Mouse (Mus musculus) MEL (cell line): ENCODE results near the gene Gfy. TPM values are rescaled to one million over a fixed set of nuclear protein-coding genes. Genes with fewer than 3 reads are reported as not detected.

Source experiments
- DNase-seq: peaks from one replicate; pipeline ENCODE4 v3.0.0; 2011; ENCODE audit warnings: low read depth, low spot score
- H3K27ac ChIP-seq: 2 replicates; pipeline ENCODE4 v1.5.1; 2012; ENCODE audit warnings: low read depth, mild to moderate bottlenecking, control low read depth, low read length, moderate library complexity; ENCODE audit not compliant: control insufficient read depth
- H3K27me3 ChIP-seq, 2 experiments: fragments of 150-350 bp in 1 of 2; sonication (generic) in 1 of 2; 2 replicates each; pipeline ENCODE4 v1.6.1; 2012; ENCODE audit warnings: low read length in 2 of 2, mild to moderate bottlenecking in 2 of 2, improper control_type of control experiment in 1 of 2, moderate library complexity in 1 of 2; ENCODE audit not compliant: insufficient read depth in 2 of 2, control insufficient read depth in 1 of 2
- H3K36me3 ChIP-seq, 2 experiments: 2 replicates each; pipeline ENCODE4 v1.6.1; 2012 to 2014; ENCODE audit warnings: low read length in 2 of 2, improper control_type of control experiment in 1 of 2, inconsistent platforms in 1 of 2, mild to moderate bottlenecking in 1 of 2; ENCODE audit not compliant: insufficient read depth in 2 of 2, control insufficient read depth in 1 of 2
- H3K4me1 ChIP-seq, 2 experiments: fragments of 150-350 bp in 1 of 2; sonication (generic) in 1 of 2; 2 replicates each; pipeline ENCODE4 v1.6.1; 2012; ENCODE audit warnings: low read length in 2 of 2, improper control_type of control experiment in 1 of 2, mild to moderate bottlenecking in 1 of 2; ENCODE audit not compliant: insufficient read depth in 2 of 2, control insufficient read depth in 1 of 2
- H3K4me3 ChIP-seq, 2 experiments: fragments of 150-350 bp in 1 of 2; sonication (generic) in 1 of 2; 2 replicates each; pipeline ENCODE4 v1.5.1; 2012; ENCODE audit warnings: low read depth in 2 of 2, low read length in 2 of 2, mild to moderate bottlenecking in 2 of 2, moderate library complexity in 2 of 2, control low read depth in 1 of 2, improper control_type of control experiment in 1 of 2; ENCODE audit not compliant: control insufficient read depth in 1 of 2, insufficient read depth in 1 of 2
- H3K79me2 ChIP-seq: 2 replicates; pipeline ENCODE4 v1.6.1; 2012; ENCODE audit warnings: mild to moderate bottlenecking, low read length, moderate library complexity; ENCODE audit not compliant: control insufficient read depth, poor library complexity, insufficient read depth
- H3K9ac ChIP-seq: 2 replicates; pipeline ENCODE4 v1.6.1; 2012; ENCODE audit warnings: low read depth, mild to moderate bottlenecking, control low read depth, low read length, moderate library complexity; ENCODE audit not compliant: control insufficient read depth, poor library complexity, severe bottlenecking
- H3K9me3 ChIP-seq: fragments of 150-350 bp; sonication (generic); replicated peaks from 2 replicates; pipeline ENCODE4 v1.6.1; 2012; ENCODE audit warnings: mild to moderate bottlenecking, low read length, improper control_type of control experiment, moderate library complexity; ENCODE audit not compliant: insufficient read depth
- BHLHE40 ChIP-seq: IDR thresholded peaks from 2 replicates; pipeline ENCODE4 v1.6.1; 2012; ENCODE audit warnings: low read depth, mild to moderate bottlenecking, inconsistent platforms, low read length, improper control_type of control experiment, borderline replicate concordance
- CHD1 ChIP-seq: IDR thresholded peaks from 2 replicates; pipeline ENCODE4 v1.6.1; 2012; ENCODE audit warnings: low read depth, mild to moderate bottlenecking, inconsistent platforms, low read length, improper control_type of control experiment
- CTCF ChIP-seq, 3 experiments: IDR thresholded peaks in 2 of 3; conservative IDR thresholded peaks in 1 of 3; 2 replicates each; pipeline ENCODE4 v1.5.1; 2011 to 2012; ENCODE audit warnings: low read length in 3 of 3, low read depth in 2 of 3, mild to moderate bottlenecking in 2 of 3, improper control_type of control experiment in 1 of 3, inconsistent platforms in 1 of 3, mixed read lengths in 1 of 3, moderate library complexity in 1 of 3; ENCODE audit not compliant: control insufficient read depth in 1 of 3, insufficient read depth in 1 of 3, poor library complexity in 1 of 3, severe bottlenecking in 1 of 3
- ELF1 ChIP-seq: IDR thresholded peaks from 2 replicates; pipeline ENCODE4 v1.6.1; 2014; ENCODE audit warnings: low read depth, mild to moderate bottlenecking, inconsistent platforms, low read length, improper control_type of control experiment, moderate library complexity
- EP300 ChIP-seq, 2 experiments: IDR thresholded peaks; 2 replicates each; pipeline ENCODE4 v1.6.1; 2011; ENCODE audit warnings: improper control_type of control experiment in 2 of 2, low read length in 2 of 2, low read depth in 1 of 2, mild to moderate bottlenecking in 1 of 2
- KAT2A ChIP-seq: conservative IDR thresholded peaks from 2 replicates; pipeline ENCODE4 v1.6.1; 2012; ENCODE audit warnings: low read depth, low read length, improper control_type of control experiment, inconsistent platforms
- MAFK ChIP-seq: IDR thresholded peaks from 2 replicates; pipeline ENCODE4 v1.6.1; 2011; ENCODE audit warnings: low read depth, mild to moderate bottlenecking, low read length, improper control_type of control experiment, borderline replicate concordance
- MAZ ChIP-seq: IDR thresholded peaks from 2 replicates; pipeline ENCODE4 v1.6.1; 2012; ENCODE audit warnings: low read depth, mild to moderate bottlenecking, inconsistent platforms, low read length, improper control_type of control experiment
- MEF2A ChIP-seq: IDR thresholded peaks from 2 replicates; pipeline ENCODE4 v1.6.1; 2014; ENCODE audit warnings: low read depth, mild to moderate bottlenecking, inconsistent platforms, low read length, improper control_type of control experiment; ENCODE audit not compliant: poor library complexity, insufficient replicate concordance, severe bottlenecking; ENCODE audit errors: extremely low read depth
- MYB ChIP-seq: IDR thresholded peaks from 2 replicates; pipeline ENCODE4 v1.6.1; 2011; ENCODE audit warnings: mild to moderate bottlenecking, low read depth, low read length, improper control_type of control experiment
- MYC ChIP-seq: IDR thresholded peaks from 2 replicates; pipeline ENCODE4 v1.6.1; 2011; ENCODE audit warnings: low read depth, mild to moderate bottlenecking, low read length, improper control_type of control experiment, moderate library complexity
- NELFE ChIP-seq: IDR thresholded peaks from 2 replicates; pipeline ENCODE4 v1.6.1; 2011; ENCODE audit warnings: low read depth, low read length, improper control_type of control experiment
- POLR2A ChIP-seq, 2 experiments: IDR thresholded peaks; 2 replicates each; pipeline ENCODE4 v1.6.1; 2011 to 2012; ENCODE audit warnings: low read length in 2 of 2, mild to moderate bottlenecking in 2 of 2, control low read depth in 1 of 2, improper control_type of control experiment in 1 of 2, low read depth in 1 of 2, moderate library complexity in 1 of 2; ENCODE audit not compliant: control insufficient read depth in 1 of 2, insufficient read depth in 1 of 2, poor library complexity in 1 of 2
- POLR2AphosphoS5 ChIP-seq: IDR thresholded peaks from 2 replicates; pipeline ENCODE4 v1.6.1; 2012; ENCODE audit warnings: low read depth, borderline replicate concordance, mild to moderate bottlenecking, inconsistent platforms, low read length, moderate library complexity, mixed read lengths
- RAD21 ChIP-seq: IDR thresholded peaks from 2 replicates; pipeline ENCODE4 v1.6.1; 2011; ENCODE audit warnings: mild to moderate bottlenecking, low read depth, low read length, improper control_type of control experiment
- RCOR1 ChIP-seq: IDR thresholded peaks from 2 replicates; pipeline ENCODE4 v1.6.1; 2012; ENCODE audit warnings: low read depth, mild to moderate bottlenecking, inconsistent platforms, low read length, improper control_type of control experiment
- SIN3A ChIP-seq: IDR thresholded peaks from 2 replicates; pipeline ENCODE4 v1.6.1; 2012; ENCODE audit warnings: low read length, improper control_type of control experiment, inconsistent platforms
- TAL1 ChIP-seq: IDR thresholded peaks from 2 replicates; pipeline ENCODE4 v1.6.1; 2012; ENCODE audit warnings: mild to moderate bottlenecking, inconsistent platforms, low read length, moderate library complexity, mixed read lengths
- TBP ChIP-seq: IDR thresholded peaks from 2 replicates; pipeline ENCODE4 v1.8.0; 2011; ENCODE audit warnings: low read depth, low read length, improper control_type of control experiment
- TCF12 ChIP-seq: IDR thresholded peaks from 2 replicates; pipeline ENCODE4 v1.6.1; 2014; ENCODE audit warnings: low read depth, mild to moderate bottlenecking, inconsistent platforms, low read length, improper control_type of control experiment, moderate library complexity
- UBTF ChIP-seq: IDR thresholded peaks from 2 replicates; pipeline ENCODE4 v1.6.1; 2012; ENCODE audit warnings: low read depth, mild to moderate bottlenecking, inconsistent platforms, low read length, improper control_type of control experiment, moderate library complexity, borderline replicate concordance; ENCODE audit not compliant: insufficient read depth
- USF2 ChIP-seq, 2 experiments: IDR thresholded peaks; 2 replicates each; pipeline ENCODE4 v1.6.1; 2011 to 2012; ENCODE audit warnings: improper control_type of control experiment in 2 of 2, low read length in 2 of 2, borderline replicate concordance in 1 of 2, inconsistent platforms in 1 of 2, low read depth in 1 of 2, mild to moderate bottlenecking in 1 of 2; ENCODE audit not compliant: insufficient read depth in 1 of 2
- ZNF384 ChIP-seq: IDR thresholded peaks from 2 replicates; pipeline ENCODE4 v1.6.1; 2012; ENCODE audit warnings: low read depth, mild to moderate bottlenecking, inconsistent platforms, low read length, improper control_type of control experiment
- polyA plus RNA-seq, 2 experiments: library from polyadenylated mRNA; stranded (reverse) in 1 of 2; unstranded in 1 of 2; fragments of >175 nt in 1 of 2; fragments of >200 nt in 1 of 2; gene quantifications; 2 replicates each; pipeline versions ENCODE4 v1.2.1 to v1.2.4; 2012; ENCODE audit warnings: low replicate concordance in 2 of 2, low read depth in 1 of 2; ENCODE audit not compliant: insufficient read length in 2 of 2, insufficient read depth in 1 of 2, missing spikeins in 1 of 2
- total RNA-seq: library from RNA; depleted of rRNA; stranded (reverse); fragments of 300-350 nt; gene quantifications from 2 replicates; pipeline ENCODE4 v1.2.3, GENCODE M21; 2012

Gene Gfy
- total and polyA plus RNA-seq, 3 experiments = not detected

- H3K36me3 ChIP-seq = peaks cover 11 to 12% of the 10 kb centered on the region in 2 experiments
- H3K4me1 ChIP-seq = peaks cover 0 to 6% of the 10 kb centered on the region in 2 experiments; a peak in 2 of 4 replicates
- H3K4me3 ChIP-seq = peak overlapping the region; percentile 66 to 84
- peak overlapping the region; percentile 95 for H3K27ac ChIP-seq
- TF ChIP-seq POLR2A (IDR thresholded peaks at IDR 0.05; ENCODE audit: control insufficient read depth in 1 of 2, insufficient read depth in 1 of 2, low read depth in 1 of 2, low read length in 2 of 2, poor library complexity in 1 of 2) = peak; percentile 55 to 70
- TF ChIP-seq MYB = no peak
- no peak for TF ChIP-seq CHD1
- TF ChIP-seq UBTF = no peak
- TF ChIP-seq EP300 (IDR thresholded peaks at IDR 0.05; ENCODE audit: low read depth in 1 of 2, low read length in 2 of 2) = no peak
- no peak for TF ChIP-seq CTCF (IDR thresholded peaks at IDR 0.05 in 2 of 3, conservative IDR thresholded peaks at IDR 0.05 in 1 of 3; ENCODE audit: control insufficient read depth in 1 of 3, insufficient read depth in 1 of 3, low read depth in 2 of 3, low read length in 3 of 3, poor library complexity in 1 of 3, severe bottlenecking in 1 of 3)
- no peak for TF ChIP-seq NELFE
- TF ChIP-seq MAZ = no peak
- peak; percentile 80 for TF ChIP-seq TBP
- peak; percentile 86 for DNase-seq
- peak overlapping the region; percentile 77 for H3K9ac ChIP-seq
- H3K27me3 ChIP-seq = no peaks in the 10 kb centered on the region
- peaks cover 45% of the 10 kb centered on the region for H3K79me2 ChIP-seq
- H3K9me3 ChIP-seq = no peaks in the 10 kb centered on the region
Observed at GRCm38 (mm10) chr7:45129318-45129717, 50.1 kb downstream of the Gfy start.

DNA sequence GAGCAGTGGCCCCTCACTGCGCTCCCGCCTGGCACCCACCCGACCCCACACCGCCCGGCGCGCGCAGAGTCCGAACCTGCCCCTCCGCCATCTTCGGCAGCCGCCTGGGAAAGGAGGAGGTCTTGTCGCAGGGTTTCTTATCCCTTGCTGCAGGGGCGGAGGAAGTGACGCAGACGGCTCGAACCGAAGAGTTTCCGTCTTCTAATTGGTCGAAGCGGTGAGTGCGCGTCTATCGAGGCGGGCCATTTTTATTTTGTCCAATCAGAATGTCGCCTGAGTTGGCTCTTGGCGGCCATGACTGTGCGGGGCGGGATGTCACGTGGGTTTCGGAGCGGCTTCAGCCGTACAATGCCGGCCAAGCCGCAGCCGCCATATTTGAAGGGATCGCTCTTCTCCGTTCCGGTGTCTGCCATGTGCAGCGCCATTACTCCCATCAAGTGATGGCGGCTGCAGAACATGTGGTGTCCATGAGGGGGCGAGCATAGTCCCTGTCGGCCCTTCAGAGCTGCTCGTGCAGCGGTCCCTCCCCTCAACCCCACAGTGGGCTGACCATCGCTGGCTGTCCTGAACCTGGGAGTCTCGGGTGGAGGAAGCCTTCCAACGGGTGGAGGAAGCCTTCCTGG lies 50.6 kb downstream of the Gfy start, which contains the start of gene Rpl13a:
Gene Rpl13a, minus strand, starts transcription at position 138 of the 623 bp plus-strand sequence.
- Histone ChIP-seq H3K36me3 (peaks cover 11 to 12% of the 10 kb centered on the region in 2 experiments), H3K27ac (peak within 1 kb of the TSS; percentile 95), H3K4me3 (peak within 1 kb of the TSS; percentile 87 to 91), H3K79me2 (peaks cover 48% of the 10 kb centered on the region), H3K27me3 (no peaks in the 10 kb centered on the region), H3K9ac (peak within 1 kb of the TSS; percentile 97), H3K4me1 (peaks cover 0 to 6% of the 10 kb centered on the region in 2 experiments; a peak in 2 of 4 replicates), H3K9me3 (no peaks in the 10 kb centered on the region)
- TF ChIP-seq POLR2A (IDR thresholded peaks at IDR 0.05; ENCODE audit: control insufficient read depth in 1 of 2, insufficient read depth in 1 of 2, low read depth in 1 of 2, low read length in 2 of 2, poor library complexity in 1 of 2) (peak; percentile 82 to 91; a peak in 3 of 4 replicates), USF2 (IDR thresholded peaks at IDR 0.05; ENCODE audit: borderline replicate concordance in 1 of 2, insufficient read depth in 1 of 2, low read depth in 1 of 2, low read length in 2 of 2) (peak in 1 of 2 experiments; percentile 33; a peak in 1 of 4 replicates), UBTF (peak; percentile 50; the same call in 1 of the 2 replicates), BHLHE40 (no peak), SIN3A (no peak), CHD1 (no peak), MYB (no peak), MYC (no peak), RAD21 (no peak), ELF1 (no peak), TAL1 (no peak), MAFK (no peak), NELFE (no peak), KAT2A (no peak), RCOR1 (no peak), ZNF384 (no peak), TCF12 (no peak), POLR2AphosphoS5 (peak; percentile 20), MAZ (no peak), MEF2A (no peak), TBP (peak; percentile 96), CTCF (IDR thresholded peaks at IDR 0.05 in 2 of 3, conservative IDR thresholded peaks at IDR 0.05 in 1 of 3; ENCODE audit: control insufficient read depth in 1 of 3, insufficient read depth in 1 of 3, low read depth in 2 of 3, low read length in 3 of 3, poor library complexity in 1 of 3, severe bottlenecking in 1 of 3) (peak in 2 of 3 experiments; percentile 43 to 49; a peak in 3 of 6 replicates)
- peak; percentile 99 for DNase-seq
